Mouse (Mus musculus) frontal cortex, adult (tissue): ENCODE measurements around the gene Timm50.

Experiments
- ATAC-seq: cut with Nextera tagmentation; 2 replicates; pipeline ENCODE4 v1.9.2; 2017; ENCODE audit warnings: mild to moderate bottlenecking, moderate library complexity, mixed read lengths; ENCODE audit not compliant: low TSS enrichment

Timm50 gene

GRCm38 (mm10) chr7:28268576-28268975, 43.3 kb downstream of the Timm50 start:
- no peak for ATAC-seq

- peak; percentile 72 for ATAC-seq
Measured at GRCm38 (mm10) chr7:28268042-28268531, 43.8 kb downstream of the Timm50 start.

- peak; percentile 96 for ATAC-seq
Measured at GRCm38 (mm10) chr7:28267129-28268041, 44.5 kb downstream of the Timm50 start, which contains the start of gene Eid2. Gene Eid2 (plus strand): TSS chr7:28267881.

- ATAC-seq, result no peak
Measured at GRCm38 (mm10) chr7:28265391-28265790, 46.5 kb downstream of the Timm50 start.

GRCm38 (mm10) chr7:28263786-28264185, 48.1 kb downstream of the Timm50 start:
- ATAC-seq, result peak; percentile 52; the same call in 1 of the 2 replicates

- no peak for ATAC-seq
Measured at GRCm38 (mm10) chr7:28262861-28263260, 49.0 kb downstream of the Timm50 start.
